Mouse (Mus musculus) liver, embryonic 18 days (tissue): ENCODE data around the gene Map3k20. TPM values are rescaled to one million over a fixed set of nuclear protein-coding genes. Genes with fewer than 3 reads are reported as not detected.

ENCODE experiments used
- polyA plus RNA-seq: library from polyadenylated mRNA; depleted of rRNA; stranded (reverse); fragments of >200 nt; gene quantifications from 2 replicates; pipeline ENCODE4 v1.2.3, GENCODE M21; 2012; rRNA removed

Map3k20 gene
- polyA plus RNA-seq = 4.7 and 4.8 TPM in 2 replicates

GRCm38 (mm10) chr2:72285256-72285887 lies at the start of gene Map3k20:
Gene Map3k20, plus strand, starts transcription at chr2:72285637.

GRCm38 (mm10) chr2:72475797-72476485 lies 190.5 kb downstream of the Map3k20 start, which contains the start of gene Cdca7:
Gene Cdca7, plus strand, starts transcription at chr2:72476159.

Other genes starting within 250 kb of the Map3k20 start
- gene Cdca7, start 190.5 kb downstream of the Map3k20 start, polyA plus RNA-seq = 32.7 and 32.8 TPM in 2 replicates